Mouse (Mus musculus): ENCODE data around the gene Rps6kb1.

GRCm38 (mm10) chr11:86579731-86580318 is 35.2 kb upstream of the Rps6kb1 start:
- TF ChIP-seq POLR2A (IDR thresholded peaks at IDR 0.05; ENCODE audit: borderline replicate concordance, control insufficient read depth, low read depth, low read length) (no peak), CTCF (IDR thresholded peaks at IDR 0.05; ENCODE audit: control insufficient read depth, insufficient read depth, low read length) (no peak)
